8 mouse cellular contexts compared by ENCODE assay signal in the genomic region with DNA sequence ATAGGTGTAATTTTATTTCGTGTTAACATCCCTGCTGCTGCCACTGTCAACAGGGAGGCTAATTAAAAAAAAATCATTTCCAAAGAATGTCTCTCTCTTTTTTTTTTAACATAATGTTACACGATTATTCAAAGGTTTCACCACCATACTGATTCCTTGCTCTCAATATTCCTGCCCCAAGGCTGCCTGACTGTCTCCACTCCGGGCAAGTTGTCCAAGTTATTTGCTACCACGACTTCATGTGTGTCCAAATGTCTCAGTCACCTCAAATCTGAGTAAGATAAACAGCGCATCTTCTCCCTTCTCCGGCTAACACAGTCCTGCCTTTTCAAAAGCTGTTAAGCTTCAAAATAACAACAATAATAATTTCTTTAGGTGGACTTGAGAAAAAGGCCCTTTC.
A peak's percentile ranks its signal among the peaks of the same experiment; 100 is the strongest.
DNase-seq lines count a peak whose midpoint lies in the region; ATAC-seq and TF ChIP-seq lines count a peak whose summit lies in the region.

No protein-coding gene starts in this region.

- H3K4me2 ChIP-seq in embryonic facial prominence, embryonic 14.5 days (ENCODE audit: low read depth, low read length), result peak overlapping the region; percentile 68
- peak overlapping the region; percentile 57 for H3K4me2 ChIP-seq in intestine, embryonic 14.5 days (ENCODE audit: low read length)
- peak overlapping the region; percentile 52 for H3K4me2 ChIP-seq in neural tube, embryonic 14.5 days (ENCODE audit: low read depth, low read length)

- DNase-seq in lung, adult 2 months, result peak; percentile 33
- DNase-seq in lung, postnatal 4 days, result no peak
- DNase-seq in embryonic facial prominence, embryonic 14.5 days (ENCODE audit: low spot score), result no peak
- DNase-seq in intestine, embryonic 14.5 days (ENCODE audit: low spot score), result no peak
- DNase-seq in right cerebral cortex, postnatal 4 days, result no peak
- DNase-seq in testis, postnatal 10 days (ENCODE audit: low spot score), result no peak
- no peak for DNase-seq in layer of hippocampus, postnatal 36 days

- WGBS in lung, adult 2 months, result 26% methylated on average over 6 of the region's 6 CpGs
- WGBS in embryonic facial prominence, embryonic 14.5 days, result 10% methylated on average over 6 of the region's 6 CpGs
- 19% methylated on average over 6 of the region's 6 CpGs for WGBS in intestine, embryonic 14.5 days
- 9% methylated on average over 6 of the region's 6 CpGs for WGBS in neural tube, embryonic 14.5 days

- peaks cover 3% of the 10 kb centered on the region for H3K4me1 ChIP-seq in lung, adult 2 months (ENCODE audit: control insufficient read depth, insufficient read depth, low read length)
- H3K4me1 ChIP-seq in embryonic facial prominence, embryonic 14.5 days (ENCODE audit: control insufficient read depth, insufficient read depth, low read length), result no peaks in the 10 kb centered on the region
- no peaks in the 10 kb centered on the region for H3K4me1 ChIP-seq in intestine, embryonic 14.5 days (replicated peaks; ENCODE audit: control insufficient read depth, insufficient read depth, low read length)
- H3K4me1 ChIP-seq in neural tube, embryonic 14.5 days (ENCODE audit: control insufficient read depth, insufficient read depth, low read length), result 0 out of 2 replicates have a peak, but pooled peaks cover 3% of the 10 kb centered on the region

- no peak for TF ChIP-seq CTCF in lung, adult 2 months (IDR thresholded peaks at IDR 0.05; ENCODE audit: insufficient read depth, low read length)

- peaks cover 6% of the 10 kb centered on the region for H3K27me3 ChIP-seq in embryonic facial prominence, embryonic 14.5 days (replicated peaks; ENCODE audit: control insufficient read depth, insufficient read depth, low read length)
- peaks cover 73% of the 10 kb centered on the region for H3K27me3 ChIP-seq in intestine, embryonic 14.5 days (replicated peaks; ENCODE audit: control insufficient read depth, insufficient read depth, low read length)
- peaks cover 9% of the 10 kb centered on the region; the same call in 1 of the 2 replicates for H3K27me3 ChIP-seq in neural tube, embryonic 14.5 days (ENCODE audit: control insufficient read depth, insufficient read depth, low read length)

- H3K9me3 ChIP-seq in embryonic facial prominence, embryonic 14.5 days (ENCODE audit: control insufficient read depth, low read length), result no peaks in the 10 kb centered on the region
- no peaks in the 10 kb centered on the region for H3K9me3 ChIP-seq in intestine, embryonic 14.5 days (ENCODE audit: control insufficient read depth, low read length)
- no peaks in the 10 kb centered on the region for H3K9me3 ChIP-seq in neural tube, embryonic 14.5 days (ENCODE audit: control insufficient read depth, low read length)

- H3K9ac ChIP-seq in embryonic facial prominence, embryonic 14.5 days (ENCODE audit: low read depth, low read length), result peak overlapping the region; percentile 62; the same call in 1 of the 2 replicates
- H3K9ac ChIP-seq in intestine, embryonic 14.5 days (ENCODE audit: low read length), result no peak overlapping the region
- no peak overlapping the region for H3K9ac ChIP-seq in neural tube, embryonic 14.5 days (replicated peaks; ENCODE audit: low read depth, low read length)

- peak overlapping the region; percentile 65 for H3K4me3 ChIP-seq in lung, adult 2 months (replicated peaks; ENCODE audit: extremely low read depth, low read depth, low read length)
- H3K4me3 ChIP-seq in embryonic facial prominence, embryonic 14.5 days (ENCODE audit: low read depth, low read length), result peak overlapping the region; percentile 50
- H3K4me3 ChIP-seq in intestine, embryonic 14.5 days (ENCODE audit: low read depth, low read length), result peak overlapping the region; percentile 39
- peak overlapping the region; percentile 36 for H3K4me3 ChIP-seq in neural tube, embryonic 14.5 days (ENCODE audit: low read depth, low read length)

- no peak for ATAC-seq in embryonic facial prominence, embryonic 14.5 days (ENCODE audit: low read depth)
- no peak for ATAC-seq in intestine, embryonic 14.5 days (replicated peaks; ENCODE audit: low FRiP score, low TSS enrichment, low read depth)
- ATAC-seq in neural tube, embryonic 14.5 days (ENCODE audit: low read depth), result no peak

- TF ChIP-seq POLR2A in lung, adult 2 months (IDR thresholded peaks at IDR 0.05; ENCODE audit: borderline replicate concordance, extremely low read depth, low read depth, low read length), result no peak

- no peaks in the 10 kb centered on the region for H3K36me3 ChIP-seq in embryonic facial prominence, embryonic 14.5 days (ENCODE audit: control insufficient read depth, insufficient read depth, low read length)
- no peaks in the 10 kb centered on the region for H3K36me3 ChIP-seq in intestine, embryonic 14.5 days (ENCODE audit: control insufficient read depth, insufficient read depth, low read length)
- no peaks in the 10 kb centered on the region for H3K36me3 ChIP-seq in neural tube, embryonic 14.5 days (ENCODE audit: control insufficient read depth, insufficient read depth, low read length)

- peak overlapping the region; percentile 77; the same call in 1 of the 2 replicates for H3K27ac ChIP-seq in embryonic facial prominence, embryonic 14.5 days (replicated peaks; ENCODE audit: low read depth, low read length)
- H3K27ac ChIP-seq in intestine, embryonic 14.5 days (ENCODE audit: low read depth), result no peak overlapping the region
- no peak overlapping the region for H3K27ac ChIP-seq in neural tube, embryonic 14.5 days (ENCODE audit: low read depth, low read length)
